Mouse (Mus musculus) liver, embryonic 14.5 days (tissue): ENCODE results near the gene Rbpjl. TPM values are rescaled to one million over a fixed set of nuclear protein-coding genes. Genes with fewer than 3 reads are reported as not detected.

Experiments
- ATAC-seq: fragments of 200-750 bp; cut with Nextera tagmentation; 2 replicates; pipeline ENCODE4 v1.8.0; 2017; ENCODE audit warnings: moderate number of reproducible peaks, mild to moderate bottlenecking, moderate library complexity; ENCODE audit not compliant: insufficient read depth
- DNase-seq, 3 experiments: peaks; one replicate each; pipeline ENCODE4 v3.0.0-alpha.2; 2012 to 2013; ENCODE audit warnings: low read depth in 3 of 3, low spot score in 3 of 3
- H3K27ac ChIP-seq: fragments of 300-500 bp; sonication (generic); 2 replicates; pipeline ENCODE4 v1.5.1; 2014; ENCODE audit warnings: moderate library complexity, mild to moderate bottlenecking, control low read depth, inconsistent platforms
- H3K27me3 ChIP-seq: fragments of 300-500 bp; sonication (generic); 2 replicates; pipeline ENCODE4 v1.6.1; 2014; ENCODE audit warnings: mild to moderate bottlenecking, low read length, moderate library complexity; ENCODE audit not compliant: control insufficient read depth, insufficient read depth
- H3K36me3 ChIP-seq: fragments of 300-500 bp; sonication (generic); replicated peaks from 2 replicates; pipeline ENCODE4 v1.6.1; 2014; ENCODE audit warnings: low read depth; ENCODE audit not compliant: control insufficient read depth, insufficient read depth
- H3K4me1 ChIP-seq, 2 experiments: fragments of 200-500 bp in 1 of 2; fragments of 300-500 bp in 1 of 2; sonication (generic) in 1 of 2; replicated peaks; 2 replicates each; pipeline ENCODE4 v1.6.1; 2012 to 2014; ENCODE audit warnings: antibody characterized with exemption in 1 of 2, inconsistent platforms in 1 of 2, low read length in 1 of 2; ENCODE audit not compliant: control insufficient read depth in 2 of 2, insufficient read depth in 2 of 2
- H3K4me2 ChIP-seq: fragments of 300-500 bp; sonication (generic); 2 replicates; pipeline ENCODE4 v1.6.1; 2014; ENCODE audit warnings: low read depth, mild to moderate bottlenecking, control low read depth, moderate library complexity
- H3K4me3 ChIP-seq, 2 experiments: fragments of 200-500 bp in 1 of 2; fragments of 300-500 bp in 1 of 2; sonication (generic) in 1 of 2; 2 replicates each; pipeline ENCODE4 v1.5.1; 2012 to 2014; ENCODE audit warnings: low read depth in 2 of 2, low read length in 2 of 2, mild to moderate bottlenecking in 2 of 2, control low read depth in 1 of 2, inconsistent platforms in 1 of 2, moderate library complexity in 1 of 2; ENCODE audit not compliant: insufficient read depth in 1 of 2
- H3K9ac ChIP-seq: fragments of 300-500 bp; sonication (generic); replicated peaks from 2 replicates; pipeline ENCODE4 v1.6.1; 2014; ENCODE audit warnings: mild to moderate bottlenecking, control low read depth, moderate library complexity
- H3K9me3 ChIP-seq: fragments of 300-500 bp; sonication (generic); 2 replicates; pipeline ENCODE4 v1.6.1; 2016; ENCODE audit warnings: low read length, mixed read lengths; ENCODE audit not compliant: control insufficient read depth
- CTCF ChIP-seq: IDR thresholded peaks from 2 replicates; pipeline ENCODE4 v1.5.1; 2016; ENCODE audit warnings: antibody characterized with exemption, low read depth, control low read depth
- EP300 ChIP-seq: IDR thresholded peaks from 2 replicates; pipeline ENCODE4 v1.6.1; 2016; ENCODE audit warnings: antibody characterized with exemption, low read depth
- WGBS: fragments of 180-500 bp; shearing (Covaris S2); extraction: QIAGEN DNeasy Blood & Tissue Kit; methylation state at CpG from one replicate; pipeline ENCODE4 v1.1.7; 2014; ENCODE audit not compliant: insufficient replicate concordance; 5-methylcytosine and 5-hydroxymethylcytosine counted together
- polyA plus RNA-seq, 2 experiments: library from polyadenylated mRNA; depleted of rRNA in 1 of 2; stranded (reverse) in 1 of 2; unstranded in 1 of 2; fragments of >200 nt; fragmentation: Nextera tagmentation in 1 of 2; extraction: Ambion mirVana in 1 of 2; gene quantifications; 2 replicates each; pipeline versions ENCODE4 v1.2.1 to v1.2.3; 2012 to 2014

The Rbpjl gene
- polyA plus RNA-seq, 2 experiments, result 0.05 to 0.06 TPM

GRCm38 (mm10) chr2:164448140-164448539 lies 45.2 kb downstream of the Rbpjl start:
- DNase-seq (no peak), ATAC-seq (no peak)
- WGBS, result 77% methylated on average over 1 of the region's 1 CpGs
- Histone ChIP-seq H3K36me3 (no peaks in the 10 kb centered on the region), H3K27me3 (peaks cover 14% of the 10 kb centered on the region), H3K4me1 (peaks cover 0 to 4% of the 10 kb centered on the region in 2 experiments; a peak in 1 of 4 replicates), H3K4me3 (no peak overlapping the region), H3K27ac (no peak overlapping the region), H3K9me3 (no peaks in the 10 kb centered on the region), H3K9ac (no peak overlapping the region), H3K4me2 (no peak overlapping the region)
- no peak for TF ChIP-seq CTCF
- no peak for TF ChIP-seq EP300

GRCm38 (mm10) chr2:164448921-164449320 lies 46.0 kb downstream of the Rbpjl start:
- H3K27ac ChIP-seq, result no peak overlapping the region
- no peak overlapping the region for H3K4me2 ChIP-seq
- H3K36me3 ChIP-seq, result no peaks in the 10 kb centered on the region
- 60% methylated on average over 5 of the region's 5 CpGs for WGBS
- TF ChIP-seq EP300 (no peak), CTCF (no peak)
- no peak for DNase-seq
- no peak overlapping the region for H3K4me3 ChIP-seq
- H3K9me3 ChIP-seq, result no peaks in the 10 kb centered on the region
- peaks cover 6% of the 10 kb centered on the region for H3K27me3 ChIP-seq
- H3K4me1 ChIP-seq, result peaks cover 0 to under 1% of the 10 kb centered on the region in 2 experiments; a peak in 2 of 4 replicates
- no peak overlapping the region for H3K9ac ChIP-seq
- ATAC-seq, result no peak

- Histone ChIP-seq H3K4me2 (no peak overlapping the region), H3K9me3 (no peaks in the 10 kb centered on the region), H3K27me3 (peaks cover 3% of the 10 kb centered on the region; the same call in 1 of the 2 replicates), H3K9ac (no peak overlapping the region), H3K4me3 (no peak overlapping the region), H3K4me1 (peaks cover 0 to 3% of the 10 kb centered on the region in 2 experiments; a peak in 2 of 4 replicates), H3K36me3 (no peaks in the 10 kb centered on the region), H3K27ac (no peak overlapping the region)
- ATAC-seq, result no peak
- 67% methylated on average over 14 of the region's 14 CpGs for WGBS
- TF ChIP-seq CTCF (no peak), EP300 (no peak)
- DNase-seq, result no peak
Measured at GRCm38 (mm10) chr2:164449341-164450042, 46.6 kb downstream of the Rbpjl start.

GRCm38 (mm10) chr2:164452000-164452676 lies 49.2 kb downstream of the Rbpjl start:
- Histone ChIP-seq H3K36me3 (no peaks in the 10 kb centered on the region), H3K9me3 (no peaks in the 10 kb centered on the region), H3K4me3 (no peak overlapping the region), H3K4me2 (no peak overlapping the region), H3K27me3 (no peaks in the 10 kb centered on the region), H3K27ac (no peak overlapping the region), H3K9ac (no peak overlapping the region), H3K4me1 (peaks cover 0 to 8% of the 10 kb centered on the region in 2 experiments; a peak in 1 of 4 replicates)
- WGBS, result 54% methylated on average over 11 of the region's 13 CpGs
- DNase-seq, result no peak
- no peak for TF ChIP-seq CTCF
- TF ChIP-seq EP300, result no peak
- no peak for ATAC-seq

GRCm38 (mm10) chr2:164453047-164453757 lies 50.3 kb downstream of the Rbpjl start:
- Histone ChIP-seq H3K27me3 (no peaks in the 10 kb centered on the region), H3K4me1 (peaks cover 0 to 8% of the 10 kb centered on the region in 2 experiments; a peak in 1 of 4 replicates), H3K4me3 (no peak overlapping the region), H3K4me2 (no peak overlapping the region), H3K9ac (no peak overlapping the region), H3K9me3 (no peaks in the 10 kb centered on the region), H3K27ac (no peak overlapping the region), H3K36me3 (no peaks in the 10 kb centered on the region)
- TF ChIP-seq CTCF, result no peak
- no peak for TF ChIP-seq EP300
- WGBS, result 61% methylated on average over 14 of the region's 14 CpGs
- ATAC-seq (no peak), DNase-seq (no peak)
